Mouse (Mus musculus): Measurements from ENCODE around the gene Ccnd3. TPM values are rescaled to one million over a fixed set of nuclear protein-coding genes. Genes with fewer than 3 reads are reported as not detected.

Ccnd3 gene
- polyA plus RNA-seq (2015; fragmentation: Nextera tagmentation; extraction: Ambion mirVana), result 295 and 301 TPM in 2 replicates

DNA sequence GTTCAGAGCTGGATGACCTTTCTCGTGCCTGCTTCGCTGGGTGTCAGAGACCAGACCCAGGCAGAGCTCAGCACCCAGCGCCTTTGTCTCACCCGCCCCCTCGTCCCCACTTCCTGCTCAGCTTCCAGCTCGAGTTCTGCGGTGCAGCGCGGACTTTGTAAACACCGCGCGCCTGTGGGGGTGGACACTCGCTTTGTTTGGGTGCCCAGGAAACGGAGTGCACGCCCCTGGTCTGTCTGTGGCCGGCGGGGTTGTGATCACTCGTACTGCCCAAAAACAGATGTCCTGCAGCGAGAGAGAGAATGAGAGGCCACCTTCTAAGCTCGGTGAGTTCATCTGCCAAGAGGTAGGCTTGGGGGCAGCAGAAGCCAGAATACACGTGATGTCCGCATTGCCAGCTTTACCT lies at the start of gene Ccnd3:
Gene Ccnd3, plus strand, starts transcription at position 111 of the 406 bp plus-strand sequence.
- Histone ChIP-seq H3K4me1 (ENCODE audit: insufficient read depth, low read length) (peaks cover 41% of the 10 kb centered on the region), H3K9me3 (ENCODE audit: low read length) (no peaks in the 10 kb centered on the region), H3K4me2 (replicated peaks; ENCODE audit: low read depth, low read length) (peak within 1 kb of the TSS; percentile 67), H3K36me3 (ENCODE audit: insufficient read depth, low read length) (peaks cover 9% of the 10 kb centered on the region; the same call in 1 of the 2 replicates), H3K27ac (ENCODE audit: low read length) (peak within 1 kb of the TSS; percentile 37; the same call in 1 of the 2 replicates), H3K4me3 (ENCODE audit: low read length) (peak within 1 kb of the TSS; percentile 45), H3K9ac (replicated peaks; ENCODE audit: low read length) (peak within 1 kb of the TSS; percentile 64), H3K27me3 (ENCODE audit: insufficient read depth, low read length) (no peaks in the 10 kb centered on the region)
- peak; percentile 33 for ATAC-seq (ENCODE audit: low FRiP score, low TSS enrichment)
- WGBS, result 1% methylated on average over 22 of the region's 22 CpGs

DNA sequence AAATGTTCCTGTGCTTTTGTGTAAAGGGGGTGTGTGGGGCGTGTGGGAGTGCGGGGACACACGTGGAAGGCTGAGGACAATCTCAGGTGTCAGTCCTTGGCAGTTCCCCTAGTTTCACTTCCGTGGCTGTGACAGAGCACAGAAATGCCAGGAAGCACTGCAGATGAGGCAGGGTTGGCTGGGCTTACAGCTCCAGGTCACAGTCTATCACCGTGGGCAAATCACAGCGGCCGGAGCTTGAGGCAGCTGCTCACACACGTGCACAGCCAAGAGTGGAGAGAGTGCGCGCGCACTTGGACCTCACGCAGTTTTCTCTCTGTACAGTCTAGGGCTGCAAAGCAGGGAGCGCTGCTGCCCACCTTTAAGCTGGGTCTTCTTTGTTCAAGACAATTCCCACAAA lies 46.5 kb upstream of the Ccnd3 start:
- no peak for ATAC-seq (ENCODE audit: low FRiP score, low TSS enrichment)
- H3K9ac ChIP-seq (replicated peaks; ENCODE audit: low read length), result no peak overlapping the region
- H3K4me2 ChIP-seq (replicated peaks; ENCODE audit: low read depth, low read length), result no peak overlapping the region
- 68% methylated on average over 13 of the region's 13 CpGs for WGBS
- peaks cover 24% of the 10 kb centered on the region for H3K4me1 ChIP-seq (ENCODE audit: insufficient read depth, low read length)
- H3K9me3 ChIP-seq (ENCODE audit: low read length), result no peaks in the 10 kb centered on the region
- H3K27me3 ChIP-seq (ENCODE audit: insufficient read depth, low read length), result no peaks in the 10 kb centered on the region
- no peak overlapping the region for H3K27ac ChIP-seq (ENCODE audit: low read length)
- no peak overlapping the region for H3K4me3 ChIP-seq (ENCODE audit: low read length)
- H3K36me3 ChIP-seq (ENCODE audit: insufficient read depth, low read length), result no peaks in the 10 kb centered on the region

DNA sequence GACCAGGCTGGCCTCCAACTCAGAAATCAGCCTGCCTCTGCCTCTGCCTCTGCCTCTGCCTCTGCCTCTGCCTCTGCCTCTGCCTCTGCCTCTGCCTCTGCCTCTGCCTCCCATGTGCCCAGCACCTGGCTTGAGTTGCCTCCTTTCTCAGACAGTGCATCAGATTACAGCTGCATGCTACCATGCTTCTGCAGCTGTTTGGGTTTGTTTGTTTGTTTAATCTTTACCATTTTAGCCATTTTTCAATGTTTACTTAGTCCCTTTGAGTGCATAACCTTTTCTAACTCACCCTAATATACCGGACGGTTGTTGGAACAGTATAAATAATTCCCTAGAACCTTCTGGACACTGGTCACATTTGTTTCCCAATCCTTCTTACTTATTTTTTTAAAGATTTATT lies 45.9 kb upstream of the Ccnd3 start:
- peaks cover 27% of the 10 kb centered on the region for H3K4me1 ChIP-seq (ENCODE audit: insufficient read depth, low read length)
- H3K36me3 ChIP-seq (ENCODE audit: insufficient read depth, low read length), result no peaks in the 10 kb centered on the region
- ATAC-seq (ENCODE audit: low FRiP score, low TSS enrichment), result no peak
- no peak overlapping the region for H3K4me3 ChIP-seq (ENCODE audit: low read length)
- 68% methylated on average over 2 of the region's 2 CpGs for WGBS
- H3K4me2 ChIP-seq (replicated peaks; ENCODE audit: low read depth, low read length), result no peak overlapping the region
- no peak overlapping the region for H3K27ac ChIP-seq (ENCODE audit: low read length)
- no peaks in the 10 kb centered on the region for H3K9me3 ChIP-seq (ENCODE audit: low read length)
- no peak overlapping the region for H3K9ac ChIP-seq (replicated peaks; ENCODE audit: low read length)
- H3K27me3 ChIP-seq (ENCODE audit: insufficient read depth, low read length), result no peaks in the 10 kb centered on the region

DNA sequence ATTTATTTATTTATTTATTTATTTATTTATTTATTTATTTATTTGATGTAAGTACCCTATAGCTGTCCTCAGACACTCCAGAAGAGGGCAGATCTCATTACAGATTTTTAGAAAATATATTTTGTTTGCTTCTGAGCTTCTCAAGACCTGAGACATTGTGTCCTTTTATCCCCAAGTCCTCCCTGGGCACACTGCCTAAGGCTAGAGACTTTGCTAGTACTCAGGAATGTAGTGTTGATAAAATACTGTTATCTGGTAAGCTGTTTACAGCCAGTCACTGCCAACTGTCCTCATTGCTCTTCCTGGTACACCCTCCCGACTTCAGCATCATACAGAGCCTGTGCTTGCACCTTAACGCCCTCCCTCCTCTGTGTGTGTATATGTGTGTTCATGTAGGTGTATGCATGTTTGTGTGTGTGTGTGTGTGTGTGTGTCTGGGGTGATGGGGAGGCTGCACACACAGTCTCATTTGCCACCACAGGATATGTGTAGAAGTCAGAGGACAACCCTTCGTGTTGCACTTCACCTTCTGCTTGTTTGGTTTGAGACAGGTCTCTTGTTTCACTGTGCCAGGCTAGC lies 45.4 kb upstream of the Ccnd3 start:
- H3K4me2 ChIP-seq (replicated peaks; ENCODE audit: low read depth, low read length), result no peak overlapping the region

DNA sequence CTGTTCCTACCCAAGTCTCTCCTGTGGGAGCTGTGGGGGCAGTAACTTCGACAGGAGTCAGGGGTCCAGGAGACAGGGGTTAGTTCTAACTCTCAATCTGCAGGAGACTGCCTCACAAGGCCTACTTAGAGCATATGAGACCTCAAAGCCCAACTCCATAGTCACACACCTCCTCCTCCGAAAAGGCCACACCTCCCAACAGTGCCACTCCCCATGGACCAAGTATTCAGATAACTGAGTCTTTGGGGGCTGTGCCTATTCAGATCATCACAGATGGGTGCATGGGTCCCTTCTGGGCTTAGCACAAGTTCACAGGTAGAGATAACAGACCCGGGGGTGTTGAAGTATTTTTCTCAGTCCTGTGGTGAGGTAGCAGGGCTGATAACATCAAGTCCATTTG lies 43.2 kb upstream of the Ccnd3 start:
- Histone ChIP-seq H3K9ac (replicated peaks; ENCODE audit: low read length) (no peak overlapping the region), H3K4me3 (ENCODE audit: low read length) (no peak overlapping the region), H3K27ac (ENCODE audit: low read length) (no peak overlapping the region), H3K9me3 (ENCODE audit: low read length) (no peaks in the 10 kb centered on the region), H3K4me1 (ENCODE audit: insufficient read depth, low read length) (peaks cover 42% of the 10 kb centered on the region), H3K4me2 (replicated peaks; ENCODE audit: low read depth, low read length) (no peak overlapping the region), H3K36me3 (ENCODE audit: insufficient read depth, low read length) (no peaks in the 10 kb centered on the region), H3K27me3 (ENCODE audit: insufficient read depth, low read length) (no peaks in the 10 kb centered on the region)
- WGBS, result 71% methylated on average over 3 of the region's 3 CpGs
- no peak for ATAC-seq (ENCODE audit: low FRiP score, low TSS enrichment)

More for the DNA sequence above, 45.4 kb upstream of the Ccnd3 start:
- no peak overlapping the region for H3K4me3 ChIP-seq (ENCODE audit: low read length)
- no peaks in the 10 kb centered on the region for H3K36me3 ChIP-seq (ENCODE audit: insufficient read depth, low read length)
- 75% methylated on average over 3 of the region's 3 CpGs for WGBS
- H3K27me3 ChIP-seq (ENCODE audit: insufficient read depth, low read length), result no peaks in the 10 kb centered on the region
- peaks cover 30% of the 10 kb centered on the region for H3K4me1 ChIP-seq (ENCODE audit: insufficient read depth, low read length)
- H3K9me3 ChIP-seq (ENCODE audit: low read length), result no peaks in the 10 kb centered on the region
- no peak for ATAC-seq (ENCODE audit: low FRiP score, low TSS enrichment)
- no peak overlapping the region for H3K27ac ChIP-seq (ENCODE audit: low read length)
- H3K9ac ChIP-seq (replicated peaks; ENCODE audit: low read length), result no peak overlapping the region

DNA sequence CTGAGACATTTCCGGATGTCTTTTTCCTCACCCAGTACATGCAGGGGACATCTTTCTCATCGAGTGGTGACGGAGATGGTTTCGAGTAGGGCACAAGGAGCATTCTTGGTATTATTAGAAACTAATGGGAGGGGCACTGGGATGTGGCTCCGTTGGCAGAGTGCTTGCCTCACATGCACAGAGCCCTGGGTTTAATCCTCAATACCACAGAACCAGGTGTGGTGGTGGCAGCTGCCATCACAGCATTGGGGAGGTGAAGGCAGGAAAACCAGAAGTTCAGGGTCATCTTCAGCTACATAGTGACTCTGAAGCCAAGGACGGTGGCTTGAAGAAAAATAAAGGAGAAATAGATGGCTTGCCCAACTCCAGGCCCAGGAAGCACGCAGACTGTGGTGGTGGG lies 42.6 kb upstream of the Ccnd3 start:
- peaks cover 42% of the 10 kb centered on the region for H3K4me1 ChIP-seq (ENCODE audit: insufficient read depth, low read length)
- no peak overlapping the region for H3K27ac ChIP-seq (ENCODE audit: low read length)
- 82% methylated on average over 7 of the region's 7 CpGs for WGBS
- no peak overlapping the region for H3K4me3 ChIP-seq (ENCODE audit: low read length)
- no peak overlapping the region for H3K4me2 ChIP-seq (replicated peaks; ENCODE audit: low read depth, low read length)
- no peaks in the 10 kb centered on the region for H3K36me3 ChIP-seq (ENCODE audit: insufficient read depth, low read length)
- no peak for ATAC-seq (ENCODE audit: low FRiP score, low TSS enrichment)
- H3K9me3 ChIP-seq (ENCODE audit: low read length), result no peaks in the 10 kb centered on the region
- peaks cover 4% of the 10 kb centered on the region; the same call in 1 of the 2 replicates for H3K27me3 ChIP-seq (ENCODE audit: insufficient read depth, low read length)
- no peak overlapping the region for H3K9ac ChIP-seq (replicated peaks; ENCODE audit: low read length)

DNA sequence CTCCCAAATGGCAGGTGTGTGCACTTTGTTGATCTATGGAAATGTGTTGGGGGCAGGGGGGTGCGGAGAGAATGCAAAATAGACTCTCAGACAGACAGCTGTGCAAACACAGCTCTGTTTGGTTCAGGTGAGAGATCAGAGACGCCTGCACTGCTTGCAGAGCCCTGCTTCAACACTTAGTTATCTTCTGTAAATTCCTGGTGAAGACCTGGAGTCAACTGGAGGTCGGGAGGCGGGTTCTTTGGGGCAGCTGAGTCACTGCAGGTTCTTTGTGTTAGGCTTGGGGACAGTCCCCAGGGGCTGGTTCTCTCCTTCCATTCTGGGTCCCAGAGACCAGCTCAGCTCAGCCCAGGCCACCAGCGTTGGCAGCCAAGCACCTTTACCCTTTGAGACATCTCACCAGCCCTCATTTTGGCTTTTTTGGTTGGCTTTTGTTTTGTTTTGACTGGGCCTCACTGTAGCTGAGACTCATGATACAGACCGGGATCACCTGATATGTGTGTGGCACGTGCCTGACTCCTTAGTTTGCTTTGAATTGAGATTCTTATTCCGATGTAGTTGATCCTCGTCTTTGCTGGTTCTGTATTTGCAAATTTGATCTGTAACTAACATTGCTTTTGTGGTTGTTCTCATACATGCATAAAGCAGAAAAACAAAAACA lies 42.0 kb upstream of the Ccnd3 start:
- Histone ChIP-seq H3K27ac (ENCODE audit: low read length) (no peak overlapping the region), H3K27me3 (ENCODE audit: insufficient read depth, low read length) (peaks cover 10% of the 10 kb centered on the region; the same call in 1 of the 2 replicates), H3K4me2 (replicated peaks; ENCODE audit: low read depth, low read length) (no peak overlapping the region), H3K9ac (replicated peaks; ENCODE audit: low read length) (no peak overlapping the region), H3K9me3 (ENCODE audit: low read length) (no peaks in the 10 kb centered on the region), H3K4me1 (ENCODE audit: insufficient read depth, low read length) (peaks cover 42% of the 10 kb centered on the region), H3K4me3 (ENCODE audit: low read length) (no peak overlapping the region), H3K36me3 (ENCODE audit: insufficient read depth, low read length) (no peaks in the 10 kb centered on the region)
- ATAC-seq (ENCODE audit: low FRiP score, low TSS enrichment), result no peak
- 41% methylated on average over 9 of the region's 9 CpGs for WGBS

DNA sequence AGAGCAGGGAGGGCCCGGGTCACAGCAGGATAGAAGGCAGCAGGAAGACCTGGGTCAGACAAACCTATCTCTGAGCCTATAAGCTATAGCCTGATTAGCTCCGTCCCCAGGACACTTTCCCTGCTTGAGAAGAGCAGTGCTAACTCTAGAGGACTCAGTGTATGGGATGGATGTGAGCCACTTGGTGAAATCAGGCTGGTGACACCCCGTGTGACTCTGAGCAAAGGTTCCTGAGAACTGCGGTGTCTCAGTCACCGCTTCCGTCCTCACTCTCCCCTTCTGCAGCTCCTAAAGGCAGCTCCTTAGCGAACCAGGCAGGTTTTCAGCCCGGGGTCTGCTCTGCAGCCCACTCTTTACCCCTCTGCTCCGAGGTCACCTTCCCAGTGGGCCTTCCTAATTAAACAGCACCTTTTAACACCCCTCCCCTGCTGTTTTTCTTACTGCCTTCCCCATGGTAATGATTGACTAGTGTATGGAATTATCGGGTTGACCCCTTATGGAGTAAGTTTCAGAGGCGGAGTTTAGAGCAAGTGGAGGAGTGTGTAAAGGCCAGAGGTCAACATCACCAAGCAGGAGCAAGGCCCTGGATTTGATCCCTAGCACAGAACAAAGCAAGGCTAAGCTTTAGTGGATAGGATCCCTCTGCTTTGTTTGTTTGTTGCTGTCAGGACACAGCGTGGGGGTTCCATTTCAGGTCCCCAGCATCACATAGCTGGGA lies 40.4 kb upstream of the Ccnd3 start:
- no peaks in the 10 kb centered on the region for H3K36me3 ChIP-seq (ENCODE audit: insufficient read depth, low read length)
- no peak overlapping the region for H3K4me3 ChIP-seq (ENCODE audit: low read length)
- H3K4me2 ChIP-seq (replicated peaks; ENCODE audit: low read depth, low read length), result no peak overlapping the region
- no peak for ATAC-seq (ENCODE audit: low FRiP score, low TSS enrichment)
- peak overlapping the region; percentile 31; the same call in 1 of the 2 replicates for H3K27ac ChIP-seq (ENCODE audit: low read length)
- peaks cover 50% of the 10 kb centered on the region for H3K4me1 ChIP-seq (ENCODE audit: insufficient read depth, low read length)
- H3K9me3 ChIP-seq (ENCODE audit: low read length), result no peaks in the 10 kb centered on the region
- peaks cover 12% of the 10 kb centered on the region; the same call in 1 of the 2 replicates for H3K27me3 ChIP-seq (ENCODE audit: insufficient read depth, low read length)
- no peak overlapping the region for H3K9ac ChIP-seq (replicated peaks; ENCODE audit: low read length)
- WGBS, result 50% methylated on average over 12 of the region's 12 CpGs

DNA sequence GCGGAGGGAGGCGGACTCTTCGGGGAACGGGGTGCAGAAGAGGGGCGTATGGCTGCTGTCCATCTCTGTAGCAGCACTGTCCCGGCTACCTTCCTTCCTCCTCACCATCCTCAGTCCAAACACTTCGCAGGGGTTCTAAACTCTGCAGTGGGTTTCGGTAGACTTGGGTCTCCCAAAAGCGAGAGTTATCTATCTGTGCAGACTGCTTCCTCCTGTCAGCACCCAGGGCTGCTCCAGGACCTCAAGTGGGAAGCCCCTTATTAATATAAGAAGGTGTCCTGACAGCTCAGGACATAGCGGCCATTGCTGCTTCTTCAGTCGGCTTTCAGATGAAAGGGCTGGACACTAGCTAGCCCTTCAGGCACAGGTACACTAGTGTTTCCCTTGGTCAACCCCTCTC lies 39.8 kb upstream of the Ccnd3 start:
- H3K27ac ChIP-seq (ENCODE audit: low read length), result no peak overlapping the region
- peaks cover 12% of the 10 kb centered on the region; the same call in 1 of the 2 replicates for H3K27me3 ChIP-seq (ENCODE audit: insufficient read depth, low read length)
- H3K9me3 ChIP-seq (ENCODE audit: low read length), result no peaks in the 10 kb centered on the region
- ATAC-seq (ENCODE audit: low FRiP score, low TSS enrichment), result no peak
- no peak overlapping the region for H3K9ac ChIP-seq (replicated peaks; ENCODE audit: low read length)
- no peak overlapping the region for H3K4me3 ChIP-seq (ENCODE audit: low read length)
- no peak overlapping the region for H3K4me2 ChIP-seq (replicated peaks; ENCODE audit: low read depth, low read length)
- 79% methylated on average over 11 of the region's 11 CpGs for WGBS
- peaks cover 50% of the 10 kb centered on the region for H3K4me1 ChIP-seq (ENCODE audit: insufficient read depth, low read length)
- no peaks in the 10 kb centered on the region for H3K36me3 ChIP-seq (ENCODE audit: insufficient read depth, low read length)

DNA sequence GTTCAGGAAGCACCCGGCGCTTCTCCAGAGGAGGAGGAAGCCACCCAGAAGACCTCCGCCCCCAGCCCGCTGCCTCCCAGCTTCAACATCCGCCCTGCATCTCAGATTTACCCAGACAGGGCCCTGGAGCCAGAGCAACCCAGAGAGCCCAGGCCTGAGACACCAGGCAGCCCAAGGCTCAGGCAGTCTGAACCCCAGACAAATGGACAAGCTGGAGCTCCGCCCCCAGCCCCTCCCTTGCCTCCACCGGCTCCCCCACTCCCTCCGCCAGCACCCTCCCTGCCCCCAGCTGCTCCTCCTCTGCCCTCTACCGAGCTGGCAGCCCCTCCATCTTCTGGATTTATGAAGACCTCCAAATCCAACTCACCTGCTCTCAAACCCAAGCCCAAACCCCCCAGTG lies 38.6 kb upstream of the Ccnd3 start:
- ATAC-seq (ENCODE audit: low FRiP score, low TSS enrichment), result no peak
- 29% methylated on average over 8 of the region's 9 CpGs for WGBS
- no peak overlapping the region for H3K27ac ChIP-seq (ENCODE audit: low read length)

More for the DNA sequence above, 38.6 kb upstream of the Ccnd3 start:
- H3K27me3 ChIP-seq (ENCODE audit: insufficient read depth, low read length), result peaks cover 12% of the 10 kb centered on the region; the same call in 1 of the 2 replicates
- H3K4me3 ChIP-seq (ENCODE audit: low read length), result no peak overlapping the region
- H3K9me3 ChIP-seq (ENCODE audit: low read length), result no peaks in the 10 kb centered on the region
- H3K4me2 ChIP-seq (replicated peaks; ENCODE audit: low read depth, low read length), result no peak overlapping the region
- H3K36me3 ChIP-seq (ENCODE audit: insufficient read depth, low read length), result no peaks in the 10 kb centered on the region
- no peak overlapping the region for H3K9ac ChIP-seq (replicated peaks; ENCODE audit: low read length)
- H3K4me1 ChIP-seq (ENCODE audit: insufficient read depth, low read length), result peaks cover 50% of the 10 kb centered on the region

Data from kidney, embryonic 16.5 days (tissue).